Mouse (Mus musculus): ENCODE measurements around the gene Tfcp2l1. TPM values are rescaled to one million over a fixed set of nuclear protein-coding genes. Genes with fewer than 3 reads are reported as not detected.

The Tfcp2l1 gene
- polyA plus RNA-seq, 1 experiment from 2014 or later = 0.11 TPM

DNA sequence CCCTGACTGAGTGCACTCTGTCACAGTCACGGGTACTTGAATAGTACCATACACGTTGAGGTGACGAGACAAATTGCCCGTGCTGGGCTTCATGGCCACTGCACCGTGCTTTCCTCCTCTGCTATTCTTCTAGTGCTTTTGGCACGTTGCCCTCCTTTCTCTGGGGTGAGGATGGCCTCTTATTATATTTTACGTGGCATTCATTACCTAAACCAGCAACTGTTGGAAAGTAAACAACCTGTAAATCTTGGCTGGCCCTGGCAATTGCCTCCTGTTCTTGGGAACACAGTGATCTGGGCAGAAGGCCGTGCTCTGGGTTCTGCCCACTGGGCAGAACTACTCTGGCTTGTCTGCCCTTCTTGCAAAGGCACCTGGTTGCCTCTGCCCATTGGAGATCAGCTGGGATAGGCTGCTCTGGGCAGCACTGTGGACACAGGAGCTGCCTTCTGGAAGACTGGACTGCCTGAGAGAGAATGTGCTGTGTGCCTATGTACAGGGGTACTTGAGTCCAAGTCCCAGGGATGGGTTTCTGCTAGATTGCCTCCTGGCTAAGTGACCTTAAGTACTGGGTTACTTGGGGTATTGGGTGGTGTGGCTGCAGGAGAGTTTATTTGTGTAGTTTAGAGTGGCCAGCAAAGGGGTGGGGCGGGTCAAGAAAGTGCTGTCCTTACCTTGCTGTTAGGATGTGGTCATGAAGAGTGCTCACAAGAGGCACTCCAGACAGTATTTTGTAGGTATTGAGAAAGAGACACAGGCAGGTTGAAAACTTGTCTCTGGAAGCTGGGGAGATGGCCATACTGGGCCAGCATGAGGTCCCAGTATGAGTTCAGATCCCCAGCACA, 15.6 kb downstream of the Tfcp2l1 start:
- Histone ChIP-seq H3K4me1 (ENCODE audit: control insufficient read depth, insufficient read depth, low read length) (no peaks in the 10 kb centered on the region), H3K9ac (replicated peaks; ENCODE audit: low read length) (no peak overlapping the region), H3K27ac (replicated peaks; ENCODE audit: low read depth, low read length) (no peak overlapping the region), H3K27me3 (ENCODE audit: control insufficient read depth, insufficient read depth, low read length) (no peaks in the 10 kb centered on the region), H3K4me2 (ENCODE audit: low read depth, low read length) (no peak overlapping the region), H3K9me3 (replicated peaks; ENCODE audit: control insufficient read depth, low read length) (no peaks in the 10 kb centered on the region), H3K36me3 (replicated peaks; ENCODE audit: control insufficient read depth, insufficient read depth, low read depth, low read length) (no peaks in the 10 kb centered on the region), H3K4me3 (ENCODE audit: low read depth, low read length) (no peak overlapping the region)
- 71% methylated on average over 9 of the region's 9 CpGs for WGBS
- ATAC-seq (replicated peaks; ENCODE audit: insufficient number of reproducible peaks, low FRiP score, low TSS enrichment, low read depth) (no peak), DNase-seq (ENCODE audit: low spot score) (no peak)

DNA sequence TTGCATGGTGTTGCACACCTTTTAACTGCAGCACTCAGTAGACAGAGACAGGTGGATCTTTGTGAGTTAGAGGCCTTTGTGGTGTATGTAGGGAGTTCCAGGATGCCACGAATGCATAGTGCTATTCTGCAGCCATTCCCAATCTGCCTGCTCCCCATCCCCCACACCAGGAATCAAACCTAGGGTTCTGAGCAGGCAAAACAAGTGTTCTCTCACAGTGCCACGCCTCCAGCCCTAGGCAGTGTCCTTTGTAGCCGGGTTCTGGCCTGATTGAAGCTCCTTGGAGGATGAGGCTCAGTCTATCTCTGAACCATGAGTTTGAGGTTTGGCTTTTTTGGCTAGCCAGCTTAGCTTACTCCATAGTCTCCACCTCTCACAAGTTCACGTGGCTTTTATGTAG, 18.0 kb downstream of the Tfcp2l1 start:
- no peak for DNase-seq (ENCODE audit: low spot score)
- no peaks in the 10 kb centered on the region for H3K36me3 ChIP-seq (replicated peaks; ENCODE audit: control insufficient read depth, insufficient read depth, low read depth, low read length)
- 56% methylated on average over 4 of the region's 4 CpGs for WGBS

GRCm38 (mm10) chr1:118648015-118648414, 20.3 kb downstream of the Tfcp2l1 start:
- no peak overlapping the region for H3K4me3 ChIP-seq (ENCODE audit: low read depth, low read length)
- H3K27ac ChIP-seq (replicated peaks; ENCODE audit: low read depth, low read length) = no peak overlapping the region
- ATAC-seq (replicated peaks; ENCODE audit: insufficient number of reproducible peaks, low FRiP score, low TSS enrichment, low read depth) (no peak), DNase-seq (ENCODE audit: low spot score) (no peak)
- H3K27me3 ChIP-seq (ENCODE audit: control insufficient read depth, insufficient read depth, low read length) = no peaks in the 10 kb centered on the region
- H3K4me2 ChIP-seq (ENCODE audit: low read depth, low read length) = no peak overlapping the region
- H3K9ac ChIP-seq (replicated peaks; ENCODE audit: low read length) = no peak overlapping the region
- no peaks in the 10 kb centered on the region for H3K36me3 ChIP-seq (replicated peaks; ENCODE audit: control insufficient read depth, insufficient read depth, low read depth, low read length)
- H3K4me1 ChIP-seq (ENCODE audit: control insufficient read depth, insufficient read depth, low read length) = no peaks in the 10 kb centered on the region
- WGBS = 20% methylated on average over 3 of the region's 3 CpGs
- no peaks in the 10 kb centered on the region for H3K9me3 ChIP-seq (replicated peaks; ENCODE audit: control insufficient read depth, low read length)

More for the DNA sequence above, 18.0 kb downstream of the Tfcp2l1 start:
- no peak overlapping the region for H3K27ac ChIP-seq (replicated peaks; ENCODE audit: low read depth, low read length)
- no peaks in the 10 kb centered on the region for H3K9me3 ChIP-seq (replicated peaks; ENCODE audit: control insufficient read depth, low read length)
- no peak for ATAC-seq (replicated peaks; ENCODE audit: insufficient number of reproducible peaks, low FRiP score, low TSS enrichment, low read depth)
- no peaks in the 10 kb centered on the region for H3K4me1 ChIP-seq (ENCODE audit: control insufficient read depth, insufficient read depth, low read length)
- no peak overlapping the region for H3K9ac ChIP-seq (replicated peaks; ENCODE audit: low read length)
- H3K4me2 ChIP-seq (ENCODE audit: low read depth, low read length) = no peak overlapping the region
- no peak overlapping the region for H3K4me3 ChIP-seq (ENCODE audit: low read depth, low read length)
- no peaks in the 10 kb centered on the region for H3K27me3 ChIP-seq (ENCODE audit: control insufficient read depth, insufficient read depth, low read length)

DNA sequence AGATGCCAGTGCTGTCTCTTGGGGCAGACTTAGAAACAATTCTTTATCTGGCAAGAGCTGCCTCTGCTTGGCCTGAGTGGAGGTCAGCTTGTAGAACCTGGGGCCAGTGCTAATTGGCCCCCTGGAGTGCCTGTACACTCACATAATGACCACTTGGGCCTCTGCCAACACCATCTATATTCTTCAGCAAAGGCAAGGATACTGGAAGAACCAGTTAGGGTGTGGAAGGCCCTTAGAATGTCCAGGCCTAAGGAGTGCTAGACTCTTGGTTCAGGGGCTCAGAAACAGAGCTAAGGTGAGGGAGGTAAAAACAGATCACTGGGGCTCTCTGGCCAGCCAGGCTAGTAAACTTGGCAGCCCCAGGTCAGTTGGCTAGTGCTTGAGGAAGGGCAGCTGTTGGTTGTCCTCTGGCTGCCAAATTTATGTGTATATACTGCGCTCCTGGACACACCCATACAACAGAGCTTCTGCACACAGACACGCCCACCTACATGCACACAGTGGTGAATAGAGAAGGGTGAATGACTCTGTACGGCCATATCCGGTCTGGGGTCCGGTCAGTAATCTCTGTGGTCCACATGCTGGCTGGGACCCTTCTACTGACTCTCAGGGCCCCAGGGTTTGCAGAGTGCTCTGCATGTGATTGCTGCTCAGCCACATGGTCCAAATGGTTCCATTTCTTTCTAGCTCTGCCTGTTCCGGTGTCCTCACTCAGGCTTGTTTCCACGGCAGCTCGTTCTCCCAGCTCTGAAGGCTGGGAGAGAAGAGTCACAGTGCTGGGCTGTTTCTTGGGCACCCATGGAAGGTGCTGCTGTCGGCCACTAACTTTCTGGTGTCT, 22.4 kb downstream of the Tfcp2l1 start:
- H3K27ac ChIP-seq (replicated peaks; ENCODE audit: low read depth, low read length) = no peak overlapping the region
- H3K4me1 ChIP-seq (ENCODE audit: control insufficient read depth, insufficient read depth, low read length) = no peaks in the 10 kb centered on the region
- WGBS = 83% methylated on average over 9 of the region's 9 CpGs
- H3K36me3 ChIP-seq (replicated peaks; ENCODE audit: control insufficient read depth, insufficient read depth, low read depth, low read length) = no peaks in the 10 kb centered on the region
- ATAC-seq (replicated peaks; ENCODE audit: insufficient number of reproducible peaks, low FRiP score, low TSS enrichment, low read depth) (no peak), DNase-seq (ENCODE audit: low spot score) (no peak)
- H3K4me3 ChIP-seq (ENCODE audit: low read depth, low read length) = no peak overlapping the region
- H3K9me3 ChIP-seq (replicated peaks; ENCODE audit: control insufficient read depth, low read length) = no peaks in the 10 kb centered on the region
- H3K9ac ChIP-seq (replicated peaks; ENCODE audit: low read length) = no peak overlapping the region
- H3K27me3 ChIP-seq (ENCODE audit: control insufficient read depth, insufficient read depth, low read length) = no peaks in the 10 kb centered on the region
- H3K4me2 ChIP-seq (ENCODE audit: low read depth, low read length) = no peak overlapping the region

- Histone ChIP-seq H3K4me3 (ENCODE audit: low read depth, low read length) (no peak overlapping the region), H3K9me3 (replicated peaks; ENCODE audit: control insufficient read depth, low read length) (no peaks in the 10 kb centered on the region), H3K36me3 (replicated peaks; ENCODE audit: control insufficient read depth, insufficient read depth, low read depth, low read length) (no peaks in the 10 kb centered on the region), H3K27ac (replicated peaks; ENCODE audit: low read depth, low read length) (no peak overlapping the region), H3K4me1 (ENCODE audit: control insufficient read depth, insufficient read depth, low read length) (no peaks in the 10 kb centered on the region), H3K9ac (replicated peaks; ENCODE audit: low read length) (no peak overlapping the region), H3K27me3 (ENCODE audit: control insufficient read depth, insufficient read depth, low read length) (no peaks in the 10 kb centered on the region), H3K4me2 (ENCODE audit: low read depth, low read length) (no peak overlapping the region)
- no peak for ATAC-seq (replicated peaks; ENCODE audit: insufficient number of reproducible peaks, low FRiP score, low TSS enrichment, low read depth)
- DNase-seq (ENCODE audit: low spot score) = no peak
- 68% methylated on average over 3 of the region's 3 CpGs for WGBS
Measured at GRCm38 (mm10) chr1:118650771-118651080, 23.0 kb downstream of the Tfcp2l1 start.

- H3K9me3 ChIP-seq (replicated peaks; ENCODE audit: control insufficient read depth, low read length) = no peaks in the 10 kb centered on the region
- H3K27me3 ChIP-seq (ENCODE audit: control insufficient read depth, insufficient read depth, low read length) = no peaks in the 10 kb centered on the region
- DNase-seq (ENCODE audit: low spot score) (no peak), ATAC-seq (replicated peaks; ENCODE audit: insufficient number of reproducible peaks, low FRiP score, low TSS enrichment, low read depth) (no peak)
- no peaks in the 10 kb centered on the region for H3K4me1 ChIP-seq (ENCODE audit: control insufficient read depth, insufficient read depth, low read length)
- no peak overlapping the region for H3K27ac ChIP-seq (replicated peaks; ENCODE audit: low read depth, low read length)
- WGBS = 75% methylated on average over 6 of the region's 6 CpGs
- no peak overlapping the region for H3K4me2 ChIP-seq (ENCODE audit: low read depth, low read length)
- H3K36me3 ChIP-seq (replicated peaks; ENCODE audit: control insufficient read depth, insufficient read depth, low read depth, low read length) = no peaks in the 10 kb centered on the region
- H3K4me3 ChIP-seq (ENCODE audit: low read depth, low read length) = no peak overlapping the region
- H3K9ac ChIP-seq (replicated peaks; ENCODE audit: low read length) = no peak overlapping the region
Measured at GRCm38 (mm10) chr1:118658716-118659115, 31.0 kb downstream of the Tfcp2l1 start.

GRCm38 (mm10) chr1:118660880-118661465, 33.2 kb downstream of the Tfcp2l1 start:
- ATAC-seq (replicated peaks; ENCODE audit: insufficient number of reproducible peaks, low FRiP score, low TSS enrichment, low read depth) (no peak), DNase-seq (ENCODE audit: low spot score) (no peak)
- Histone ChIP-seq H3K4me2 (ENCODE audit: low read depth, low read length) (no peak overlapping the region), H3K36me3 (replicated peaks; ENCODE audit: control insufficient read depth, insufficient read depth, low read depth, low read length) (no peaks in the 10 kb centered on the region), H3K27me3 (ENCODE audit: control insufficient read depth, insufficient read depth, low read length) (no peaks in the 10 kb centered on the region), H3K27ac (replicated peaks; ENCODE audit: low read depth, low read length) (no peak overlapping the region), H3K9ac (replicated peaks; ENCODE audit: low read length) (no peak overlapping the region), H3K9me3 (replicated peaks; ENCODE audit: control insufficient read depth, low read length) (no peaks in the 10 kb centered on the region), H3K4me3 (ENCODE audit: low read depth, low read length) (no peak overlapping the region), H3K4me1 (ENCODE audit: control insufficient read depth, insufficient read depth, low read length) (no peaks in the 10 kb centered on the region)
- WGBS = 76% methylated on average over 3 of the region's 3 CpGs

- Histone ChIP-seq H3K4me2 (ENCODE audit: low read depth, low read length) (no peak overlapping the region), H3K36me3 (replicated peaks; ENCODE audit: control insufficient read depth, insufficient read depth, low read depth, low read length) (no peaks in the 10 kb centered on the region), H3K4me3 (ENCODE audit: low read depth, low read length) (no peak overlapping the region), H3K9ac (replicated peaks; ENCODE audit: low read length) (no peak overlapping the region), H3K27me3 (ENCODE audit: control insufficient read depth, insufficient read depth, low read length) (no peaks in the 10 kb centered on the region), H3K27ac (replicated peaks; ENCODE audit: low read depth, low read length) (no peak overlapping the region), H3K4me1 (ENCODE audit: control insufficient read depth, insufficient read depth, low read length) (no peaks in the 10 kb centered on the region), H3K9me3 (replicated peaks; ENCODE audit: control insufficient read depth, low read length) (no peaks in the 10 kb centered on the region)
- DNase-seq (ENCODE audit: low spot score) (no peak), ATAC-seq (replicated peaks; ENCODE audit: insufficient number of reproducible peaks, low FRiP score, low TSS enrichment, low read depth) (no peak)
- WGBS = 65% methylated on average over 1 of the region's 1 CpGs
Measured at GRCm38 (mm10) chr1:118663062-118663461, 35.3 kb downstream of the Tfcp2l1 start.

Measured in embryonic facial prominence, embryonic 11.5 days (tissue).